Mouse (Mus musculus) CH12.LX (cell line): Measurements from ENCODE around the gene Eml1. TPM values are rescaled to one million over a fixed set of nuclear protein-coding genes. Genes with fewer than 3 reads are reported as not detected.

Experiments used
- DNase-seq: peaks from one replicate; pipeline ENCODE4 v3.0.0-alpha.2; 2013; ENCODE audit errors: extremely low read depth
- H3K27ac ChIP-seq: 2 replicates; pipeline ENCODE4 v1.5.1; 2012; ENCODE audit warnings: low read depth, mild to moderate bottlenecking, control low read depth, moderate library complexity; ENCODE audit not compliant: insufficient read depth
- H3K27me3 ChIP-seq: replicated peaks from 2 replicates; pipeline ENCODE3; 2012; ENCODE audit warnings: inconsistent platforms
- H3K36me3 ChIP-seq, 2 experiments: replicated peaks in 1 of 2; 2 replicates each; pipeline versions ENCODE3 to v1.6.1; 2012; ENCODE audit warnings: inconsistent platforms in 1 of 2, low read length in 1 of 2, mild to moderate bottlenecking in 1 of 2, mixed read lengths in 1 of 2, moderate library complexity in 1 of 2; ENCODE audit not compliant: control insufficient read depth in 1 of 2, insufficient read depth in 1 of 2
- H3K4me1 ChIP-seq, 2 experiments: 2 replicates each; pipeline ENCODE4 v1.6.1; 2012; ENCODE audit warnings: inconsistent platforms in 1 of 2, moderate library complexity in 1 of 2; ENCODE audit not compliant: insufficient read depth in 2 of 2, control insufficient read depth in 1 of 2
- H3K4me2 ChIP-seq: 2 replicates; pipeline ENCODE4 v1.6.1; 2012; ENCODE audit warnings: low read depth, mild to moderate bottlenecking, control low read depth; ENCODE audit not compliant: poor library complexity, insufficient read depth, severe bottlenecking
- H3K4me3 ChIP-seq, 3 experiments: fragments of 150-350 bp in 1 of 3; sonication (generic) in 1 of 3; replicated peaks in 1 of 3; 2 replicates each; pipeline versions ENCODE3 to v1.5.1; 2011 to 2012; ENCODE audit warnings: low read depth in 2 of 3, low read length in 2 of 3, mild to moderate bottlenecking in 2 of 3, moderate library complexity in 2 of 3, control low read depth in 1 of 3, improper control_type of control experiment in 1 of 3, inconsistent platforms in 1 of 3, mixed read lengths in 1 of 3; ENCODE audit not compliant: poor library complexity in 1 of 3
- H3K79me2 ChIP-seq: replicated peaks from 2 replicates; pipeline ENCODE4 v1.6.1; 2012; ENCODE audit warnings: mild to moderate bottlenecking, moderate library complexity; ENCODE audit not compliant: control insufficient read depth, poor library complexity, insufficient read depth, severe bottlenecking; ENCODE audit errors: extremely low read depth
- H3K9ac ChIP-seq: 2 replicates; pipeline ENCODE4 v1.6.1; 2012; ENCODE audit warnings: low read depth, mild to moderate bottlenecking, control low read depth, moderate library complexity; ENCODE audit not compliant: insufficient read depth
- H3K9me3 ChIP-seq: replicated peaks from 2 replicates; pipeline ENCODE3; 2012; ENCODE audit warnings: low read length, inconsistent platforms, mixed read lengths
- BHLHE40 ChIP-seq: IDR thresholded peaks from 2 replicates; pipeline ENCODE4 v1.6.1; 2011; ENCODE audit warnings: mild to moderate bottlenecking, low read depth, low read length, improper control_type of control experiment
- CHD2 ChIP-seq: IDR thresholded peaks from 2 replicates; pipeline ENCODE4 v1.6.1; 2011; ENCODE audit warnings: low read length, improper control_type of control experiment
- ETS1 ChIP-seq: conservative IDR thresholded peaks from 2 replicates; pipeline ENCODE4 v1.6.1; 2012; ENCODE audit warnings: low read depth, mild to moderate bottlenecking, inconsistent platforms, low read length, improper control_type of control experiment, moderate library complexity
- JUN ChIP-seq: IDR thresholded peaks from 2 replicates; pipeline ENCODE4 v1.6.1; 2011; ENCODE audit warnings: low read depth, mild to moderate bottlenecking, low read length, improper control_type of control experiment, moderate library complexity; ENCODE audit not compliant: insufficient read depth
- KAT2A ChIP-seq: IDR thresholded peaks from 2 replicates; pipeline ENCODE4 v1.6.1; 2012; ENCODE audit warnings: low read length, improper control_type of control experiment, inconsistent platforms; ENCODE audit not compliant: insufficient replicate concordance
- MAFK ChIP-seq: IDR thresholded peaks from 2 replicates; pipeline ENCODE4 v1.6.1; 2011; ENCODE audit warnings: low read length, improper control_type of control experiment; ENCODE audit not compliant: insufficient replicate concordance
- MEF2A ChIP-seq: IDR thresholded peaks from 2 replicates; pipeline ENCODE4 v1.6.1; 2014; ENCODE audit warnings: low read depth, mild to moderate bottlenecking, inconsistent platforms, low read length, improper control_type of control experiment, borderline replicate concordance
- POLR2A ChIP-seq: IDR thresholded peaks from 2 replicates; pipeline ENCODE4 v1.6.1; 2011; ENCODE audit warnings: low read depth, mild to moderate bottlenecking, improper control_type of control experiment, low read length
- SIN3A ChIP-seq: IDR thresholded peaks from 2 replicates; pipeline ENCODE4 v1.6.1; 2012; ENCODE audit warnings: low read length, improper control_type of control experiment, inconsistent platforms
- TCF12 ChIP-seq: IDR thresholded peaks from 2 replicates; pipeline ENCODE4 v1.6.1; 2014; ENCODE audit warnings: low read depth, mild to moderate bottlenecking, inconsistent platforms, low read length, improper control_type of control experiment
- USF1 ChIP-seq: IDR thresholded peaks from 2 replicates; pipeline ENCODE4 v1.6.1; 2014; ENCODE audit warnings: low read depth, mild to moderate bottlenecking, inconsistent platforms, low read length, improper control_type of control experiment
- USF2 ChIP-seq: conservative IDR thresholded peaks from 2 replicates; pipeline ENCODE4 v1.6.1; 2011; ENCODE audit warnings: low read depth, low read length, improper control_type of control experiment
- ZMIZ1 ChIP-seq: IDR thresholded peaks from 2 replicates; pipeline ENCODE4 v1.6.1; 2012; ENCODE audit warnings: low read depth, mild to moderate bottlenecking, inconsistent platforms, low read length, improper control_type of control experiment
- ZNF384 ChIP-seq: IDR thresholded peaks from 2 replicates; pipeline ENCODE4 v1.6.1; 2012; ENCODE audit warnings: low read depth, low read length, improper control_type of control experiment, inconsistent platforms
- dilution Hi-C: fragments of 300-500 bp; cut with MboI; formaldehyde crosslinking; loops from 2 replicates; pipeline ENCODE4 v1.14.3; 2020; ENCODE audit warnings: low sequenced_read_pairs; ENCODE audit not compliant: extremely low pct_unique_long_range_greater_than_20kb, extremely low pct_ligation_motif_present
- in situ Hi-C: fragments of 300-500 bp; cut with MboI; formaldehyde crosslinking; loops from 3 replicates; pipeline ENCODE4 v1.14.3; 2019; ENCODE audit warnings: low sequenced_read_pairs, low pct_ligation_motif_present, low pct_unique_long_range_greater_than_20kb, mixed read lengths
- polyA plus RNA-seq: library from polyadenylated mRNA; unstranded; fragments of >175 nt; gene quantifications from 2 replicates; pipeline ENCODE4 v1.2.1, GENCODE M21; 2012; ENCODE audit warnings: low read depth; ENCODE audit not compliant: insufficient read length
- total RNA-seq, 2 experiments: library from RNA; depleted of rRNA; stranded (reverse); fragments of 300-350 nt in 1 of 2; fragments of >200 nt in 1 of 2; gene quantifications; 2 replicates each; pipeline ENCODE4 v1.2.3; 2012 to 2014

Eml1 gene
- total and polyA plus RNA-seq, 3 experiments = not detected

- TF ChIP-seq USF2 (no peak), JUN (no peak), ETS1 (no peak), ZMIZ1 (no peak), USF1 (no peak), BHLHE40 (no peak), TCF12 (no peak), POLR2A (no peak), MEF2A (no peak), CHD2 (no peak), KAT2A (no peak)
- in situ Hi-C loops (no loop called here), dilution Hi-C loops (no loop called here)
- no peak overlapping the region for H3K4me2 ChIP-seq
- H3K9me3 ChIP-seq = no peaks in the 10 kb centered on the region
- no peak overlapping the region for H3K27ac ChIP-seq
- no peaks in the 10 kb centered on the region for H3K79me2 ChIP-seq
- peaks cover 85% of the 10 kb centered on the region for H3K27me3 ChIP-seq
- H3K4me1 ChIP-seq = peaks cover 0 to 10% of the 10 kb centered on the region in 2 experiments; a peak in 2 of 4 replicates
- no peak for DNase-seq
- no peak overlapping the region for H3K9ac ChIP-seq
- no peaks in the 10 kb centered on the region for H3K36me3 ChIP-seq
- H3K4me3 ChIP-seq = no peak overlapping the region
These were observed 81.6 kb downstream of the Eml1 start for GRCm38 (mm10) chr12:108452151-108452874.

- DNase-seq = peak; percentile 37
- in situ Hi-C loops = no loop called here
- no peak overlapping the region for H3K9ac ChIP-seq
- TF ChIP-seq MEF2A (no peak), MAFK (0 out of 2 replicates have a peak, but pooled peaks have one; percentile 34)
- no peaks in the 10 kb centered on the region for H3K36me3 ChIP-seq
- dilution Hi-C loops = no loop called here
- H3K4me1 ChIP-seq = peaks cover 0 to 10% of the 10 kb centered on the region in 2 experiments; a peak in 2 of 4 replicates
- no peak overlapping the region for H3K4me3 ChIP-seq
- no peak overlapping the region for H3K27ac ChIP-seq
- peaks cover 82% of the 10 kb centered on the region for H3K27me3 ChIP-seq
- H3K4me2 ChIP-seq = no peak overlapping the region
- no peaks in the 10 kb centered on the region for H3K79me2 ChIP-seq
- H3K9me3 ChIP-seq = peaks cover 5% of the 10 kb centered on the region
These were observed 82.8 kb downstream of the Eml1 start for GRCm38 (mm10) chr12:108453561-108454044.

DNA sequence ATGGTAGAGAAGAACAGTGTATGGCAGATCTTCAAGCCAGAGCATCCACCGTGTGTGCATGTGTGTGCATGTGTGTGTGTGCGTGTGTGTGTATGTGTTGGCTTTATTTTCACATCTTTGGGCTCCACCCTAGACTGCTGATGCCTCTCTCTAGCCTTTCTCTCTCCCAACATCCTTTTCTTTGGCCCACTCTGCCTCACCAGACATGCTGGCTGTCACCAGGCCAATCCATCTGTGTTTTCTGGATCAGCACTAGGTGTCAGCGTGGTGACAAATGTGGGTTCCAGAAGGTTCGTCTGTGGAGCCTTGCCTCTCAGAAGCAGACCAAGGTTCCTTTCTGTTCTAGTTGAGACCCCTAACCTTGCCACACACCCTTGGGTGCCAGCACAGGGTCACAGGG lies 84.2 kb downstream of the Eml1 start:
- Histone ChIP-seq H3K27me3 (peaks cover 81% of the 10 kb centered on the region), H3K79me2 (no peaks in the 10 kb centered on the region), H3K27ac (no peak overlapping the region), H3K9me3 (peaks cover 10% of the 10 kb centered on the region), H3K36me3 (no peaks in the 10 kb centered on the region), H3K4me3 (no peak overlapping the region), H3K4me1 (peaks cover 0 to 10% of the 10 kb centered on the region in 2 experiments; a peak in 2 of 4 replicates), H3K4me2 (no peak overlapping the region), H3K9ac (no peak overlapping the region)
- in situ Hi-C loops (no loop called here), dilution Hi-C loops (no loop called here)
- no peak for DNase-seq
- no peak for TF ChIP-seq SIN3A
- no peak for TF ChIP-seq MEF2A
- TF ChIP-seq POLR2A = no peak
- TF ChIP-seq ZNF384 = no peak
- TF ChIP-seq TCF12 = no peak
- no peak for TF ChIP-seq MAFK
